8 mouse cellular contexts compared by ENCODE assay signal in genomic region chr11:70432895-70433568, GRCm38 (mm10). TPM values are rescaled to one million over a fixed set of nuclear protein-coding genes. Genes with fewer than 3 reads are reported as not detected.
A peak's percentile ranks its signal among the peaks of the same experiment; 100 is the strongest.
DNase-seq lines count a peak whose midpoint lies in the region; ATAC-seq lines count a peak whose summit lies in the region.

No protein-coding gene starts in this region.

- no peak for DNase-seq in frontal cortex, postnatal 10 days (ENCODE audit: low spot score in 2 of 2)
- DNase-seq in 3T3-L1 (ENCODE audit: low read depth, low spot score), result peak; percentile 53
- peak; percentile 60 for DNase-seq in naive thymus-derived CD4-positive, alpha-beta T cell, adult 2 months (ENCODE audit: low read depth)
- no peak for DNase-seq in frontal cortex, postnatal 14 days (ENCODE audit: low spot score in 2 of 2)

- H3K4me1 ChIP-seq in heart, embryonic 16.5 days (ENCODE audit: control insufficient read depth, insufficient read depth, low read length), result peaks cover 10% of the 10 kb centered on the region; the same call in 1 of the 2 replicates
- peaks cover 14% of the 10 kb centered on the region for H3K4me1 ChIP-seq in limb, embryonic 15.5 days

- H3K9me3 ChIP-seq in heart, embryonic 16.5 days (replicated peaks; ENCODE audit: control insufficient read depth, low read length), result no peaks in the 10 kb centered on the region
- no peaks in the 10 kb centered on the region for H3K9me3 ChIP-seq in limb, embryonic 15.5 days

- peak overlapping the region; percentile 91 for H3K9ac ChIP-seq in heart, embryonic 16.5 days (ENCODE audit: low read length)
- H3K9ac ChIP-seq in limb, embryonic 15.5 days, result peak overlapping the region; percentile 76

- no peaks in the 10 kb centered on the region for H3K27me3 ChIP-seq in heart, embryonic 16.5 days (ENCODE audit: control insufficient read depth, insufficient read depth, low read length)
- H3K27me3 ChIP-seq in limb, embryonic 15.5 days, result no peaks in the 10 kb centered on the region

- WGBS in heart, embryonic 16.5 days, result 7% methylated on average over 15 of the region's 15 CpGs
- 8% methylated on average over 15 of the region's 15 CpGs for WGBS in limb, embryonic 15.5 days

- peak overlapping the region; percentile 83 for H3K4me3 ChIP-seq in heart, embryonic 16.5 days (ENCODE audit: low read length)
- peak overlapping the region; percentile 83 for H3K4me3 ChIP-seq in limb, embryonic 15.5 days

- peak; percentile 39 for ATAC-seq in frontal cortex, adult (ENCODE audit: low TSS enrichment)
- ATAC-seq in common myeloid progenitor, adult 5-6 weeks (replicated peaks; ENCODE audit: low read depth, poor library complexity, severe bottlenecking), result peak; percentile 33
- ATAC-seq in heart, embryonic 16.5 days (replicated peaks; ENCODE audit: extremely low read depth, insufficient read depth, low FRiP score), result peak; percentile 7; the same call in 1 of the 2 replicates
- no peak for ATAC-seq in limb, embryonic 15.5 days (ENCODE audit: insufficient number of reproducible peaks, low FRiP score, low TSS enrichment, low read depth)

- H3K27ac ChIP-seq in heart, embryonic 16.5 days (ENCODE audit: low read length), result peak overlapping the region; percentile 79
- H3K27ac ChIP-seq in limb, embryonic 15.5 days, result peak overlapping the region; percentile 83

- peak overlapping the region; percentile 94 for H3K4me2 ChIP-seq in heart, embryonic 16.5 days (ENCODE audit: low read depth, low read length)
- H3K4me2 ChIP-seq in limb, embryonic 15.5 days, result peak overlapping the region; percentile 82

- peaks cover 5% of the 10 kb centered on the region; the same call in 1 of the 2 replicates for H3K36me3 ChIP-seq in heart, embryonic 16.5 days (ENCODE audit: control insufficient read depth, insufficient read depth)
- H3K36me3 ChIP-seq in limb, embryonic 15.5 days, result peaks cover 25% of the 10 kb centered on the region

RNA-seq across cellular contexts. Expression of gene Arrb2, which starts 0.6 kb away (rescaled TPM):
- total RNA-seq in common myeloid progenitor, adult 5-6 weeks (2017), result 43.6 and 46.6 TPM in 2 replicates
- 9.5 and 11.7 TPM in 2 replicates for polyA plus RNA-seq in heart, embryonic 16.5 days (2015; fragmentation: Nextera tagmentation; extraction: Ambion mirVana)
- polyA plus RNA-seq in limb, embryonic 15.5 days (2015; fragmentation: Nextera tagmentation; extraction: Ambion mirVana), result 19.6 and 22.2 TPM in 2 replicates

RNA-seq across cellular contexts. Expression of gene Med11, which starts 18.7 kb away (rescaled TPM):
- 36.3 and 43.1 TPM in 2 replicates for total RNA-seq in common myeloid progenitor, adult 5-6 weeks (2017)
- polyA plus RNA-seq in heart, embryonic 16.5 days (2015; fragmentation: Nextera tagmentation; extraction: Ambion mirVana), result 25.2 and 27.8 TPM in 2 replicates
- polyA plus RNA-seq in limb, embryonic 15.5 days (2015; fragmentation: Nextera tagmentation; extraction: Ambion mirVana), result 37.6 and 40.2 TPM in 2 replicates

RNA-seq across cellular contexts. Expression of gene Pelp1, which starts 23.2 kb away (rescaled TPM):
- 13.4 and 16.5 TPM in 2 replicates for total RNA-seq in common myeloid progenitor, adult 5-6 weeks (2017)
- 22.1 and 22.5 TPM in 2 replicates for polyA plus RNA-seq in heart, embryonic 16.5 days (2015; fragmentation: Nextera tagmentation; extraction: Ambion mirVana)
- 31.7 and 33.7 TPM in 2 replicates for polyA plus RNA-seq in limb, embryonic 15.5 days (2015; fragmentation: Nextera tagmentation; extraction: Ambion mirVana)

RNA-seq across cellular contexts. Expression of gene Zmynd15, which starts 26.2 kb away (rescaled TPM):
- total RNA-seq in common myeloid progenitor, adult 5-6 weeks (2017), result not detected in 2 replicates
- polyA plus RNA-seq in heart, embryonic 16.5 days (2015; fragmentation: Nextera tagmentation; extraction: Ambion mirVana), result 1.5 and 1.7 TPM in 2 replicates
- polyA plus RNA-seq in limb, embryonic 15.5 days (2015; fragmentation: Nextera tagmentation; extraction: Ambion mirVana), result 0.51 and 0.76 TPM in 2 replicates

RNA-seq across cellular contexts. Expression of gene Cxcl16, which starts 26.8 kb away (rescaled TPM):
- total RNA-seq in common myeloid progenitor, adult 5-6 weeks (2017), result not detected in 2 replicates
- 10.2 and 10.9 TPM in 2 replicates for polyA plus RNA-seq in heart, embryonic 16.5 days (2015; fragmentation: Nextera tagmentation; extraction: Ambion mirVana)
- polyA plus RNA-seq in limb, embryonic 15.5 days (2015; fragmentation: Nextera tagmentation; extraction: Ambion mirVana), result 5.3 and 6.8 TPM in 2 replicates

Comparison
In these comparisons a context has a peak if more than half of its experiments do, and no peak if none do; other contexts are left out.
1. DNase-seq: peak in 3T3-L1 (single experiment) and naive thymus-derived CD4-positive, alpha-beta T cell, adult 2 months (single experiment); none in frontal cortex, postnatal 10 days (0 of 2) and frontal cortex, postnatal 14 days (0 of 2).